Mouse (Mus musculus): ENCODE results near the gene Dthd1.

GRCm38 (mm10) chr5:62819567-62819966 lies 5.9 kb downstream of the Dthd1 start:
- TF ChIP-seq MYOG (IDR thresholded peaks at IDR 0.05; ENCODE audit: control insufficient read depth in 1 of 3, insufficient read depth in 1 of 3, insufficient read length in 2 of 3, low read depth in 2 of 3) (no peak), USF1 (IDR thresholded peaks at IDR 0.05; ENCODE audit: low read depth) (no peak), POLR2A (IDR thresholded peaks at IDR 0.05; ENCODE audit: insufficient read length, low read depth) (no peak)
